Mouse (Mus musculus) kidney, adult 2 months (tissue): ENCODE results near the gene Tecpr2. TPM values are rescaled to one million over a fixed set of nuclear protein-coding genes. Genes with fewer than 3 reads are reported as not detected.

Experiments used
- DNase-seq: peaks from one replicate; pipeline ENCODE4 v3.0.0; 2021
- H3K27ac ChIP-seq: fragments of 200-500 bp; 2 replicates; pipeline ENCODE4 v1.5.1; 2012; ENCODE audit warnings: low read depth, low read length, control low read depth, inconsistent platforms; ENCODE audit not compliant: insufficient read depth
- H3K27me3 ChIP-seq: fragments of 200-500 bp; replicated peaks from 2 replicates; pipeline ENCODE4 v1.6.1; 2012; ENCODE audit warnings: mild to moderate bottlenecking, moderate library complexity, low read length, inconsistent platforms; ENCODE audit not compliant: control insufficient read depth, insufficient read depth
- H3K36me3 ChIP-seq: fragments of 200-500 bp; 2 replicates; pipeline ENCODE4 v1.6.1; 2012; ENCODE audit warnings: mild to moderate bottlenecking, moderate library complexity, low read length, inconsistent platforms; ENCODE audit not compliant: control insufficient read depth, insufficient read depth
- H3K4me1 ChIP-seq: fragments of 200-500 bp; 2 replicates; pipeline ENCODE4 v1.6.1; 2011; ENCODE audit warnings: low read length; ENCODE audit not compliant: control insufficient read depth, insufficient read depth
- H3K4me3 ChIP-seq: fragments of 200-500 bp; 2 replicates; pipeline ENCODE4 v1.5.1; 2011; ENCODE audit warnings: mild to moderate bottlenecking, low read depth, low read length, control low read depth; ENCODE audit not compliant: insufficient read depth
- CTCF ChIP-seq: fragments of 200-500 bp; conservative IDR thresholded peaks from 2 replicates; pipeline ENCODE4 v1.5.1; 2011; ENCODE audit warnings: low read depth, mild to moderate bottlenecking, control low read depth, low read length, moderate library complexity, mixed read lengths; ENCODE audit not compliant: insufficient read depth, insufficient read length
- POLR2A ChIP-seq: fragments of 200-500 bp; IDR thresholded peaks from one replicate; pipeline ENCODE4 v1.6.1; 2011; ENCODE audit warnings: low read depth, low read length, control low read depth
- WGBS: fragments of 180-500 bp; shearing (Covaris S2); methylation state at CpG from one replicate; pipeline ENCODE4 v1.1.7; 2018; 5-methylcytosine and 5-hydroxymethylcytosine counted together
- polyA plus RNA-seq: library from polyadenylated mRNA; depleted of rRNA; stranded (reverse); fragments of >200 nt; gene quantifications from 2 replicates; pipeline ENCODE4 v1.2.3, GENCODE M21; 2012

The Tecpr2 gene
- polyA plus RNA-seq, 1 experiment = 4.3 TPM

DNA sequence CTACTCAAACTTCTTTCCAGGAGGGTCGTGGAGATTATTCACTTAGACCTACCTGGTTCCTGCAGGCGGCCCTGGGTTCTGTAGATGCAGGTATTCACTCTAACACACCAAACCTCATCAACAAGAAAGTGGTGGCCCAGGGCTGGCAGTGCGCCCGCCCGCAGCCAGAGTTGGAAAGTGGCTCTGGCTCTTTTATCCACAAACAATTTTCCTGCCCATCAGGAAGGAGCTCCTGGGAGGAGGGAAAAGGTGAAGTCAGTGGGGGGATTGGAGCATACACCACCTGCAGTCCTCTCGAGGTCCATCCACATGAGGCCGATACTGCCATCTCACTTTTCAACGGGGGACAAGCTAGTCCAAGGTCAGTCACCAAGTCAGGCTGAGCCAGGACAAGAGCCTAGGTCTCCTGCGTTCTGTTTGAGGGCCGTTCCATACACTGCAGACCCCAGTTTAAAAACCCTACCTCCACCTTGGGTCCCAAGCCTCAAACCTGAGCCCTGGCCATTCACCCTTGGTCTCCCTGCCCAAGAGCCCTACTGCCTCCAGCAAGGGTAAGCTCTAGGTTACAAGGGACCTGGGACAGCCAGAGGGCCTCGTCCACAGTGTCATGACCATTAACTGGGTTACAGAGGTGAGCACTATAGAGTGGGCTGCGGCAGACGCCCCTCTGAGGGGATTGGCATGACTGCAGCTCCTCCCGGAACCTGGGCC lies 89.0 kb downstream of the Tecpr2 start:
- DNase-seq = peak; percentile 24
- Histone ChIP-seq H3K4me1 (peaks cover 7% of the 10 kb centered on the region; the same call in 1 of the 2 replicates), H3K4me3 (peak overlapping the region; percentile 97), H3K27me3 (no peaks in the 10 kb centered on the region), H3K36me3 (no peaks in the 10 kb centered on the region), H3K27ac (peak overlapping the region; percentile 95)
- TF ChIP-seq POLR2A (no peak), CTCF (no peak)
- 40% methylated on average over 14 of the region's 14 CpGs for WGBS

- peak within 1 kb of the TSS; percentile 95 for H3K27ac ChIP-seq
- no peaks in the 10 kb centered on the region for H3K27me3 ChIP-seq
- under 1% methylated on average over 90 of the region's 90 CpGs for WGBS
- peaks cover 7% of the 10 kb centered on the region; the same call in 1 of the 2 replicates for H3K4me1 ChIP-seq
- TF ChIP-seq CTCF (no peak), POLR2A (peak; percentile 24)
- H3K4me3 ChIP-seq = peak within 1 kb of the TSS; percentile 97
- H3K36me3 ChIP-seq = no peaks in the 10 kb centered on the region
- DNase-seq = peak; percentile 99
Observed at GRCm38 (mm10) chr12:110978607-110979406, 89.7 kb downstream of the Tecpr2 start, which contains the start of gene Ankrd9. TSS of gene Ankrd9 (minus strand) at chr12:110979040.

DNA sequence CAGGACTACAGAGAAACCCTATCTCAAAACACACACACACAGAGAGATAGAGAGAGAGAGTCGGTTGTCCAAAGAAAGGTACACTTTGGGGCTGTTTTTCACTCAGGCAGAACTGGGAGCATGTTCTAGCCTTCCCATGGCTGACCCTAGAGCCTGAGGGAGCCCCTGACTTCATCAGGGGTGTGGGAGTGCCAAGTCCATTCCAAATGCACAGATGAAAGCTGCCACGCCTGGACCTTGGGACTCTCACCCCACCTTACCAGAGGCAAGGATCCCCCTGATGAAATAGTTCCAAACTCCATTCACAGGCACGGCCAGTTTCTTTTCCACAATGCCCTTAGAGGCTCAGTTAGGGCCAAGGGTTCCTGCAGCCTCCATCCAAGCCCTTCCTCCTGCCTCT lies 90.7 kb downstream of the Tecpr2 start:
- 57% methylated on average over 3 of the region's 3 CpGs for WGBS
- no peak for TF ChIP-seq POLR2A
- no peak for TF ChIP-seq CTCF
- H3K4me1 ChIP-seq = peaks cover 7% of the 10 kb centered on the region; the same call in 1 of the 2 replicates
- H3K27ac ChIP-seq = peak overlapping the region; percentile 88; the same call in 1 of the 2 replicates
- H3K4me3 ChIP-seq = no peak overlapping the region
- H3K27me3 ChIP-seq = no peaks in the 10 kb centered on the region
- H3K36me3 ChIP-seq = no peaks in the 10 kb centered on the region
- peak; percentile 10 for DNase-seq

DNA sequence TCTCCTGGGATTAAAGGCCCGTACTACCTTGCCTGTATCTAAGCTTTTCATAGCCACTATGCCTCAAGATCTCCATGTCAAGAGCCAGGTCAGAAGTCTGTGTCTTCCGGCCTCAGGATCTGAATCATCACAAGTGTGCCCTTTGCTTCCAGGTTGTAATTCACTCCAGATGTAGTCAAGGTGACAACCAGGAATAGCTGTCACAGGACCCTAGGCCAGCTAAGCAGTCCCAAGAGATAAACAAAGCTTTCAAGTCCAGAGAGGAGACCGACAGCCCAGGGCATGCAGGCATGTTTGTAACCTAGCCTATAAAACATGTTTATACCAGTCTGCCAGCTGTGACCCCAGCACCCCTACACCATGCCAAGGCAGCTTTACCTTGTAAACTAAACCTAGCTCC lies 92.7 kb downstream of the Tecpr2 start:
- DNase-seq = no peak
- Histone ChIP-seq H3K27ac (no peak overlapping the region), H3K36me3 (no peaks in the 10 kb centered on the region), H3K4me3 (no peak overlapping the region), H3K27me3 (no peaks in the 10 kb centered on the region), H3K4me1 (peaks cover 7% of the 10 kb centered on the region; the same call in 1 of the 2 replicates)
- TF ChIP-seq POLR2A (no peak), CTCF (no peak)
- 95% methylated on average over 3 of the region's 3 CpGs for WGBS

- 61% methylated on average over 8 of the region's 8 CpGs for WGBS
- Histone ChIP-seq H3K4me1 (peaks cover 5% of the 10 kb centered on the region; the same call in 1 of the 2 replicates), H3K4me3 (no peak overlapping the region), H3K36me3 (no peaks in the 10 kb centered on the region), H3K27ac (no peak overlapping the region), H3K27me3 (no peaks in the 10 kb centered on the region)
- TF ChIP-seq POLR2A = no peak
- no peak for TF ChIP-seq CTCF
- peak; percentile 54 for DNase-seq
Observed at GRCm38 (mm10) chr12:110983083-110983482, 94.0 kb downstream of the Tecpr2 start.

DNA sequence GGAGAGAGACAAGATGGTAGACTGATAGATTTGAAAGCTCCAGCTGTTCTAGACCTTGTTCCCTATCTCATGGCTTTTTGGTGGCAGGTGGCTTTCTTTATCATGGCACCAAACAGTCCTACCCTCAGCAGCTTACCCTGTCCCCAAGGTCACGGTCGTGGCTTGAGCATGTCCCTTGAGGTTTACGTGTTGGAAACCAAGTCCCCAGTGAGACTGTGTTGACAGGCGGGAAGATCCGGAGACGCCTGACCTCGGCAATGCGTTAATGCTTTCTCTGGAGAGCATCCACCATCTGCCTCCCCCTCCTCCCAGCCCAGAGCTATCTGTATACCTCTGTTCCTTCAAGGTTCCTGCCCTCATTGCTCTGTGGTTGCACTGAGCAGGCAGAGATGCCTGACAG lies 94.7 kb downstream of the Tecpr2 start:
- TF ChIP-seq CTCF = no peak
- no peak for TF ChIP-seq POLR2A
- Histone ChIP-seq H3K4me3 (no peak overlapping the region), H3K27me3 (no peaks in the 10 kb centered on the region), H3K27ac (no peak overlapping the region), H3K36me3 (no peaks in the 10 kb centered on the region), H3K4me1 (peaks cover 3% of the 10 kb centered on the region; the same call in 1 of the 2 replicates)
- DNase-seq = no peak
- 84% methylated on average over 8 of the region's 8 CpGs for WGBS

GRCm38 (mm10) chr12:110984598-110984997 lies 95.5 kb downstream of the Tecpr2 start:
- no peaks in the 10 kb centered on the region for H3K4me1 ChIP-seq
- 64% methylated on average over 4 of the region's 4 CpGs for WGBS
- H3K4me3 ChIP-seq = no peak overlapping the region
- no peak for DNase-seq
- no peak overlapping the region for H3K27ac ChIP-seq
- TF ChIP-seq POLR2A (no peak), CTCF (no peak)
- no peaks in the 10 kb centered on the region for H3K36me3 ChIP-seq
- H3K27me3 ChIP-seq = no peaks in the 10 kb centered on the region
